Mouse (Mus musculus): ENCODE measurements around the gene Pla2g3. TPM values are rescaled to one million over a fixed set of nuclear protein-coding genes. Genes with fewer than 3 reads are reported as not detected.

The Pla2g3 gene
- polyA plus RNA-seq (2014; fragmentation: Nextera tagmentation; extraction: Ambion mirVana), result 0.97 and 2.2 TPM in 2 replicates

GRCm38 (mm10) chr11:3487952-3488570 lies at the start of gene Pla2g3:
TSS of gene Pla2g3 (plus strand) at chr11:3488284.
- no peak within 1 kb of the TSS for H3K4me3 ChIP-seq (ENCODE audit: low read depth, low read length)
- H3K9ac ChIP-seq (replicated peaks; ENCODE audit: low read depth, low read length), result peak within 1 kb of the TSS; percentile 34; the same call in 1 of the 2 replicates
- WGBS, result 23% methylated on average over 11 of the region's 11 CpGs
- ATAC-seq (ENCODE audit: low read depth), result no peak
- H3K4me2 ChIP-seq (ENCODE audit: low read depth, low read length), result no peak within 1 kb of the TSS
- H3K27ac ChIP-seq (ENCODE audit: low read depth, low read length), result no peak within 1 kb of the TSS
- H3K27me3 ChIP-seq (ENCODE audit: control insufficient read depth, insufficient read depth, low read length), result no peaks in the 10 kb centered on the region
- H3K36me3 ChIP-seq (ENCODE audit: control insufficient read depth, insufficient read depth, low read length), result no peaks in the 10 kb centered on the region
- H3K4me1 ChIP-seq (ENCODE audit: control insufficient read depth, insufficient read depth, low read length), result no peaks in the 10 kb centered on the region
- H3K9me3 ChIP-seq (ENCODE audit: control insufficient read depth, low read length), result no peaks in the 10 kb centered on the region

GRCm38 (mm10) chr11:3441696-3442443 lies 46.2 kb upstream of the Pla2g3 start:
- H3K4me3 ChIP-seq (ENCODE audit: low read depth, low read length), result no peak overlapping the region
- no peak overlapping the region for H3K27ac ChIP-seq (ENCODE audit: low read depth, low read length)
- H3K4me1 ChIP-seq (ENCODE audit: control insufficient read depth, insufficient read depth, low read length), result no peaks in the 10 kb centered on the region
- no peak overlapping the region for H3K4me2 ChIP-seq (ENCODE audit: low read depth, low read length)
- no peaks in the 10 kb centered on the region for H3K27me3 ChIP-seq (ENCODE audit: control insufficient read depth, insufficient read depth, low read length)
- no peak overlapping the region for H3K9ac ChIP-seq (replicated peaks; ENCODE audit: low read depth, low read length)
- H3K9me3 ChIP-seq (ENCODE audit: control insufficient read depth, low read length), result no peaks in the 10 kb centered on the region
- no peaks in the 10 kb centered on the region for H3K36me3 ChIP-seq (ENCODE audit: control insufficient read depth, insufficient read depth, low read length)
- no peak for ATAC-seq (ENCODE audit: low read depth)

GRCm38 (mm10) chr11:3442677-3443076 lies 45.4 kb upstream of the Pla2g3 start:
- no peak overlapping the region for H3K9ac ChIP-seq (replicated peaks; ENCODE audit: low read depth, low read length)
- H3K36me3 ChIP-seq (ENCODE audit: control insufficient read depth, insufficient read depth, low read length), result no peaks in the 10 kb centered on the region
- H3K4me3 ChIP-seq (ENCODE audit: low read depth, low read length), result no peak overlapping the region
- H3K27ac ChIP-seq (ENCODE audit: low read depth, low read length), result no peak overlapping the region
- WGBS, result 65% methylated on average over 4 of the region's 4 CpGs
- H3K4me1 ChIP-seq (ENCODE audit: control insufficient read depth, insufficient read depth, low read length), result no peaks in the 10 kb centered on the region
- H3K27me3 ChIP-seq (ENCODE audit: control insufficient read depth, insufficient read depth, low read length), result no peaks in the 10 kb centered on the region
- ATAC-seq (ENCODE audit: low read depth), result no peak
- no peaks in the 10 kb centered on the region for H3K9me3 ChIP-seq (ENCODE audit: control insufficient read depth, low read length)
- no peak overlapping the region for H3K4me2 ChIP-seq (ENCODE audit: low read depth, low read length)

GRCm38 (mm10) chr11:3443091-3443490 lies 45.0 kb upstream of the Pla2g3 start:
- 95% methylated on average over 2 of the region's 2 CpGs for WGBS
- H3K9ac ChIP-seq (replicated peaks; ENCODE audit: low read depth, low read length), result no peak overlapping the region
- H3K4me1 ChIP-seq (ENCODE audit: control insufficient read depth, insufficient read depth, low read length), result no peaks in the 10 kb centered on the region
- H3K27me3 ChIP-seq (ENCODE audit: control insufficient read depth, insufficient read depth, low read length), result no peaks in the 10 kb centered on the region
- H3K27ac ChIP-seq (ENCODE audit: low read depth, low read length), result no peak overlapping the region
- H3K4me2 ChIP-seq (ENCODE audit: low read depth, low read length), result no peak overlapping the region
- no peaks in the 10 kb centered on the region for H3K9me3 ChIP-seq (ENCODE audit: control insufficient read depth, low read length)
- no peak for ATAC-seq (ENCODE audit: low read depth)
- no peaks in the 10 kb centered on the region for H3K36me3 ChIP-seq (ENCODE audit: control insufficient read depth, insufficient read depth, low read length)
- no peak overlapping the region for H3K4me3 ChIP-seq (ENCODE audit: low read depth, low read length)

- peaks cover under 1% of the 10 kb centered on the region; the same call in 1 of the 2 replicates for H3K4me1 ChIP-seq (ENCODE audit: control insufficient read depth, insufficient read depth, low read length)
- WGBS, result 93% methylated on average over 8 of the region's 8 CpGs
- H3K27me3 ChIP-seq (ENCODE audit: control insufficient read depth, insufficient read depth, low read length), result no peaks in the 10 kb centered on the region
- no peak overlapping the region for H3K27ac ChIP-seq (ENCODE audit: low read depth, low read length)
- ATAC-seq (ENCODE audit: low read depth), result no peak
- H3K9ac ChIP-seq (replicated peaks; ENCODE audit: low read depth, low read length), result no peak overlapping the region
- no peak overlapping the region for H3K4me2 ChIP-seq (ENCODE audit: low read depth, low read length)
- H3K36me3 ChIP-seq (ENCODE audit: control insufficient read depth, insufficient read depth, low read length), result no peaks in the 10 kb centered on the region
- H3K4me3 ChIP-seq (ENCODE audit: low read depth, low read length), result no peak overlapping the region
- no peaks in the 10 kb centered on the region for H3K9me3 ChIP-seq (ENCODE audit: control insufficient read depth, low read length)
Observed at GRCm38 (mm10) chr11:3444875-3445274, 43.2 kb upstream of the Pla2g3 start.

- peak overlapping the region; percentile 88 for H3K4me3 ChIP-seq (ENCODE audit: low read depth, low read length)
- ATAC-seq (ENCODE audit: low read depth), result no peak; the same call in 1 of the 2 replicates
- no peaks in the 10 kb centered on the region for H3K27me3 ChIP-seq (ENCODE audit: control insufficient read depth, insufficient read depth, low read length)
- H3K36me3 ChIP-seq (ENCODE audit: control insufficient read depth, insufficient read depth, low read length), result no peaks in the 10 kb centered on the region; the same call in 1 of the 2 replicates
- H3K27ac ChIP-seq (ENCODE audit: low read depth, low read length), result peak overlapping the region; percentile 91
- peak overlapping the region; percentile 66 for H3K4me2 ChIP-seq (ENCODE audit: low read depth, low read length)
- H3K4me1 ChIP-seq (ENCODE audit: control insufficient read depth, insufficient read depth, low read length), result peaks cover 22% of the 10 kb centered on the region
- WGBS, result under 1% methylated on average over 20 of the region's 20 CpGs
- peak overlapping the region; percentile 93 for H3K9ac ChIP-seq (replicated peaks; ENCODE audit: low read depth, low read length)
- no peaks in the 10 kb centered on the region for H3K9me3 ChIP-seq (ENCODE audit: control insufficient read depth, low read length)
Observed at GRCm38 (mm10) chr11:3451701-3452163, 36.4 kb upstream of the Pla2g3 start.

- H3K27ac ChIP-seq (ENCODE audit: low read depth, low read length), result peak within 1 kb of the TSS; percentile 91
- H3K9ac ChIP-seq (replicated peaks; ENCODE audit: low read depth, low read length), result peak within 1 kb of the TSS; percentile 93
- no peaks in the 10 kb centered on the region; the same call in 1 of the 2 replicates for H3K36me3 ChIP-seq (ENCODE audit: control insufficient read depth, insufficient read depth, low read length)
- under 1% methylated on average over 45 of the region's 45 CpGs for WGBS
- peak within 1 kb of the TSS; percentile 75 for H3K4me2 ChIP-seq (ENCODE audit: low read depth, low read length)
- no peaks in the 10 kb centered on the region for H3K9me3 ChIP-seq (ENCODE audit: control insufficient read depth, low read length)
- H3K27me3 ChIP-seq (ENCODE audit: control insufficient read depth, insufficient read depth, low read length), result no peaks in the 10 kb centered on the region
- peak; percentile 97 for ATAC-seq (ENCODE audit: low read depth)
- H3K4me1 ChIP-seq (ENCODE audit: control insufficient read depth, insufficient read depth, low read length), result peaks cover 22% of the 10 kb centered on the region
- peak within 1 kb of the TSS; percentile 88 for H3K4me3 ChIP-seq (ENCODE audit: low read depth, low read length)
Observed at GRCm38 (mm10) chr11:3452167-3452639, 35.9 kb upstream of the Pla2g3 start, which contains the start of gene Rnf185. TSS of gene Rnf185 (minus strand) at chr11:3452363.

- Histone ChIP-seq H3K9ac (replicated peaks; ENCODE audit: low read depth, low read length) (peak overlapping the region; percentile 93), H3K36me3 (ENCODE audit: control insufficient read depth, insufficient read depth, low read length) (no peaks in the 10 kb centered on the region; the same call in 1 of the 2 replicates), H3K4me1 (ENCODE audit: control insufficient read depth, insufficient read depth, low read length) (peaks cover 22% of the 10 kb centered on the region), H3K4me3 (ENCODE audit: low read depth, low read length) (peak overlapping the region; percentile 88), H3K27ac (ENCODE audit: low read depth, low read length) (peak overlapping the region; percentile 91), H3K9me3 (ENCODE audit: control insufficient read depth, low read length) (no peaks in the 10 kb centered on the region), H3K4me2 (ENCODE audit: low read depth, low read length) (peak overlapping the region; percentile 75), H3K27me3 (ENCODE audit: control insufficient read depth, insufficient read depth, low read length) (no peaks in the 10 kb centered on the region)
- 1% methylated on average over 9 of the region's 9 CpGs for WGBS
- ATAC-seq (ENCODE audit: low read depth), result peak; percentile 64
Observed at GRCm38 (mm10) chr11:3452769-3453168, 35.3 kb upstream of the Pla2g3 start.

- Histone ChIP-seq H3K36me3 (ENCODE audit: control insufficient read depth, insufficient read depth, low read length) (no peaks in the 10 kb centered on the region; the same call in 1 of the 2 replicates), H3K27me3 (ENCODE audit: control insufficient read depth, insufficient read depth, low read length) (no peaks in the 10 kb centered on the region), H3K4me3 (ENCODE audit: low read depth, low read length) (peak overlapping the region; percentile 88; the same call in 1 of the 2 replicates), H3K27ac (ENCODE audit: low read depth, low read length) (no peak overlapping the region), H3K9me3 (ENCODE audit: control insufficient read depth, low read length) (no peaks in the 10 kb centered on the region), H3K9ac (replicated peaks; ENCODE audit: low read depth, low read length) (no peak overlapping the region; the same call in 1 of the 2 replicates), H3K4me1 (ENCODE audit: control insufficient read depth, insufficient read depth, low read length) (peaks cover 22% of the 10 kb centered on the region), H3K4me2 (ENCODE audit: low read depth, low read length) (peak overlapping the region; percentile 75)
- no peak for ATAC-seq (ENCODE audit: low read depth)
- 76% methylated on average over 6 of the region's 6 CpGs for WGBS
Observed at GRCm38 (mm10) chr11:3453467-3453866, 34.6 kb upstream of the Pla2g3 start.

Measured in neural tube, embryonic 14.5 days (tissue).